Mouse (Mus musculus): Measurements from ENCODE around the gene Snta1. TPM values are rescaled to one million over a fixed set of nuclear protein-coding genes. Genes with fewer than 3 reads are reported as not detected.

Gene Snta1
- polyA plus RNA-seq, 1 experiment from 2014 or later = 53.2 TPM

DNA sequence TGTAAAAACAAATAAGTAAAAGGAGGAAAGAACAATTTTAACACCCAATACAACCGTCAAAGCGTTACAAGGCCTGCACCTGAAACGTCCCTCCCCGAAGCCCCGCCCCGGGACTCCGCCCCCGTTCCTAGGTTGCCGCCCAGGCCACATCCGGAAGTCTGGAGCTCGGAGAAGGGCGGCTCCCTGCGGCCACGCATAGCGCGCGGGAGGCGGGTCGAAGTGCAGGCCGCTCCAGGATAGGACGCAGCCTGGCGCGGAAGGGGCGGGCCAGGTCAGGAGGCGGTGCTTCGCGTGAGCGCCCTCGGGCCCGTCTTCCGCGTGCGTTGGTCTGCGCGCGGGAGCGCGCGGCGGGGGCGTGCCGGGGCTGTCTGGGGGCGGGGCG is 28.2 kb upstream of the Snta1 start:
- peak overlapping the region; percentile 97 for H3K27ac ChIP-seq
- H3K4me3 ChIP-seq = peak overlapping the region; percentile 98
- H3K9me3 ChIP-seq (replicated peaks) = no peaks in the 10 kb centered on the region
- no peaks in the 10 kb centered on the region for H3K27me3 ChIP-seq
- WGBS = under 1% methylated on average over 42 of the region's 44 CpGs
- peak; percentile 99 for ATAC-seq (replicated peaks; ENCODE audit: insufficient number of reproducible peaks, insufficient read depth, low FRiP score, low read depth)
- peaks cover 28% of the 10 kb centered on the region for H3K4me1 ChIP-seq (replicated peaks)
- H3K9ac ChIP-seq = peak overlapping the region; percentile 99; the same call in 1 of the 2 replicates
- H3K4me2 ChIP-seq = peak overlapping the region; percentile 59
- H3K36me3 ChIP-seq = no peaks in the 10 kb centered on the region

DNA sequence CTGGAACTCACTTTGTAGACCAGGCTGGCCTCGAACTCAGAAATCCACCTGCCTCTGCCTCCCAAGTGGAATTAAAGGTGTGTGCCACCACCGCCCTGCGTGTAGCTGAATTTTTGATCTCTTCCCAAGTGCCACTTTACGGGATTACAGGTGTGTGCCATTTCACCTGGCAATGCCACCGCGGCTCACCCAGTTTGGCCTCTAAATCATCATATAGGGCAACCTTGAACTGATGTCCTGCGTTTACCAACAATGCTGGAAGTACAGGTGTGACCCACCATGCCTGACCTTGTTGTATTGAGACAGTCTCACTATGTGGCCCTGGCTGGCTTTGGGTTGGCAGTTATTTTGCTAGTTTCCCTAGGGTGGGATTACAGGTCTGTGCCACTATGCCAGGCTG is 26.8 kb upstream of the Snta1 start:
- 92% methylated on average over 7 of the region's 7 CpGs for WGBS

DNA sequence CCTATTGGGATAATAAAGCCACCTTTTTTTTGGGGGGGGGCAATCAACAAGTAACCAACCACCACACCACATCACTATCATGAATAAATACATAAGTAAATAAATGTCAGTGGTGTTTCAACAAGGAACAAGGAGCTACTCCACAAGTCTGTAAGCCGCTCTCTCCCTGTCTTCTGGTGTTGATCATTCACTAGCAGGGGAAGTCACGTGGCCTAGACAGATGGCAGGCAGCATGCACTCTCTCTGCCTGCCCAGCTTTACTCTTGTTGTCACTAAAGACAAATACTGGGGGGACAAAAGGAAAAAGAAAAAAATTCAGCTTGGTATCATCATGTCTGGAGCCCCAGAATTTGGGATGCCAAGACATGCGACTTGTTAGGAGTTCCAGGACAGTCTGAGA is 25.5 kb upstream of the Snta1 start:
- H3K27ac ChIP-seq = no peak overlapping the region
- H3K4me2 ChIP-seq = no peak overlapping the region
- no peaks in the 10 kb centered on the region for H3K36me3 ChIP-seq
- 72% methylated on average over 3 of the region's 3 CpGs for WGBS
- ATAC-seq (replicated peaks; ENCODE audit: insufficient number of reproducible peaks, insufficient read depth, low FRiP score, low read depth) = no peak
- H3K27me3 ChIP-seq = no peaks in the 10 kb centered on the region
- no peaks in the 10 kb centered on the region for H3K9me3 ChIP-seq (replicated peaks)
- H3K4me1 ChIP-seq (replicated peaks) = peaks cover 9% of the 10 kb centered on the region
- H3K4me3 ChIP-seq = no peak overlapping the region
- H3K9ac ChIP-seq = no peak overlapping the region

More for the DNA sequence above, 26.8 kb upstream of the Snta1 start:
- no peak for ATAC-seq (replicated peaks; ENCODE audit: insufficient number of reproducible peaks, insufficient read depth, low FRiP score, low read depth)
- Histone ChIP-seq H3K4me3 (no peak overlapping the region), H3K36me3 (no peaks in the 10 kb centered on the region), H3K4me2 (no peak overlapping the region), H3K9me3 (replicated peaks) (no peaks in the 10 kb centered on the region), H3K27me3 (no peaks in the 10 kb centered on the region), H3K9ac (no peak overlapping the region), H3K27ac (no peak overlapping the region), H3K4me1 (replicated peaks) (peaks cover 22% of the 10 kb centered on the region)

DNA sequence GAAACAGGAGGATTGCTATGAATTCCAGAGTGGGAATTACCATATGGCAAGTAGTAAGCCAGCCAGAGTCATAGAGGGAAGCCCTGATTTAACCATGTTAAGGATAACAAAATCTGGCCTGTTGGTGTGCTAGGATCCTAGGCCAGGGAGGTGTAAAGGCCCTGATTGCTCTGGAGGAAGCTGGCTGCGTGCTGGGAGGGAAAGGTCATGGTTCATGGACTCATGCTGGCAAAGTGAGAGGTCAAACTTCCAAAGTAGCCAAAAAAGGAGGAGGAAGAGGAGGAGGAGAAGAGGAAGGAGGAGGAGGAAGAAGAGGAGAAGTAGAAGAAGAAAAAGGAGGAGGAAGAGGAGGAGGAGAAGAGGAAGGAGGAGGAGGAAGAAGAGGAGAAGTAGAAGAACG is 24.8 kb upstream of the Snta1 start:
- WGBS = 62% methylated on average over 2 of the region's 2 CpGs

DNA sequence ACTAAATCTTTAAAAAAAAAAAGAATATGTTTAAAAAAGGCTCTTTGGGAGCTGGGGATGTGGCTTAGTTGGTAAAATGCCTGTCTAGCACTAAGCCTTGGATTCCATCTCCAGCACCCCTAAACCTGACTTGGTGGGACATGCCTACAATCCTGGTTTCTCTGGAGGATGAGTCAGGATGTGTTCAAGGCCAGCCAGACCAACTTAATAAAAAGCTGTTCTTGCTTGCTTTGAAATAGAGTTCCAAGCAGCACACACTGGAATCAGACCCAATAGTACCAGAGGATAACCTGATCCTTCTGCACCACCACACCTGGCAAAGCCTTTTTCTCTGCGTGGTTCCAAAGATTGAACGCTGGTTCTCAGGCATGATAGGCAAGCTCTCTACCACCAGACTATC is 22.7 kb upstream of the Snta1 start:
- H3K4me3 ChIP-seq = no peak overlapping the region
- 92% methylated on average over 2 of the region's 2 CpGs for WGBS
- no peaks in the 10 kb centered on the region for H3K9me3 ChIP-seq (replicated peaks)
- H3K9ac ChIP-seq = no peak overlapping the region
- no peak overlapping the region for H3K4me2 ChIP-seq
- peaks cover 11% of the 10 kb centered on the region for H3K4me1 ChIP-seq (replicated peaks)
- no peak overlapping the region for H3K27ac ChIP-seq
- H3K36me3 ChIP-seq = no peaks in the 10 kb centered on the region
- ATAC-seq (replicated peaks; ENCODE audit: insufficient number of reproducible peaks, insufficient read depth, low FRiP score, low read depth) = no peak
- H3K27me3 ChIP-seq = no peaks in the 10 kb centered on the region

More for the DNA sequence above, 24.8 kb upstream of the Snta1 start:
- no peaks in the 10 kb centered on the region for H3K27me3 ChIP-seq
- no peak overlapping the region for H3K4me3 ChIP-seq
- H3K27ac ChIP-seq = no peak overlapping the region
- no peak for ATAC-seq (replicated peaks; ENCODE audit: insufficient number of reproducible peaks, insufficient read depth, low FRiP score, low read depth)
- H3K4me1 ChIP-seq (replicated peaks) = peaks cover 9% of the 10 kb centered on the region
- no peak overlapping the region for H3K4me2 ChIP-seq
- H3K36me3 ChIP-seq = no peaks in the 10 kb centered on the region
- no peak overlapping the region for H3K9ac ChIP-seq
- no peaks in the 10 kb centered on the region for H3K9me3 ChIP-seq (replicated peaks)

DNA sequence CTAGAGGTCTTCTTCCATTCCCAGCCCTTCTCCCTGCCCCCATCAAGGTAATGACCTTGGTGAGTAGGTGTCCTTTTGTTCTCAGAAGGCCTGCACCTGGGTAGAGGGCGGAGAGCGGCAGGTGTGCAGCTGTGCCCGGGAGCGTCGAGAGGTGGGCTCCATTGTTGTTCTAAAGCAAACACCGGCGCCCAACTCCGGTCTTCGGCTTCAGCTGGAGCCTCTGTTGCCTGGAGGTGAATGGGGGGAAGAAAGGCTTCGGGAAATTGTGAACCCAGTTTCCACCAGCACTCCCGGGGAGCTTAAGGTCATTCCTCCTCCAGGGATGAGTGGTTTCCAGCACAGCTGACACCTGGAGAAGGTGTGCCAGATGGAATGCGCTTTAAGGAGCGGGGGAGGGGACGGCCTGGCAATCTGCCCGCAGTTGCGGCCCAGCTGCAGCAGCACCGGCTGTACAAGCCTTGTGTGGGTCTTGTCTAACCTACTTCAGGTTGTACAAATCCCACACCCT is 20.0 kb upstream of the Snta1 start:
- WGBS = 27% methylated on average over 17 of the region's 17 CpGs
- Histone ChIP-seq H3K4me3 (no peak overlapping the region), H3K9me3 (replicated peaks) (no peaks in the 10 kb centered on the region), H3K36me3 (no peaks in the 10 kb centered on the region), H3K4me2 (peak overlapping the region; percentile 22), H3K27me3 (no peaks in the 10 kb centered on the region), H3K4me1 (replicated peaks) (peaks cover 11% of the 10 kb centered on the region), H3K27ac (no peak overlapping the region), H3K9ac (no peak overlapping the region)
- ATAC-seq (replicated peaks; ENCODE audit: insufficient number of reproducible peaks, insufficient read depth, low FRiP score, low read depth) = peak; percentile 11; the same call in 1 of the 2 replicates

DNA sequence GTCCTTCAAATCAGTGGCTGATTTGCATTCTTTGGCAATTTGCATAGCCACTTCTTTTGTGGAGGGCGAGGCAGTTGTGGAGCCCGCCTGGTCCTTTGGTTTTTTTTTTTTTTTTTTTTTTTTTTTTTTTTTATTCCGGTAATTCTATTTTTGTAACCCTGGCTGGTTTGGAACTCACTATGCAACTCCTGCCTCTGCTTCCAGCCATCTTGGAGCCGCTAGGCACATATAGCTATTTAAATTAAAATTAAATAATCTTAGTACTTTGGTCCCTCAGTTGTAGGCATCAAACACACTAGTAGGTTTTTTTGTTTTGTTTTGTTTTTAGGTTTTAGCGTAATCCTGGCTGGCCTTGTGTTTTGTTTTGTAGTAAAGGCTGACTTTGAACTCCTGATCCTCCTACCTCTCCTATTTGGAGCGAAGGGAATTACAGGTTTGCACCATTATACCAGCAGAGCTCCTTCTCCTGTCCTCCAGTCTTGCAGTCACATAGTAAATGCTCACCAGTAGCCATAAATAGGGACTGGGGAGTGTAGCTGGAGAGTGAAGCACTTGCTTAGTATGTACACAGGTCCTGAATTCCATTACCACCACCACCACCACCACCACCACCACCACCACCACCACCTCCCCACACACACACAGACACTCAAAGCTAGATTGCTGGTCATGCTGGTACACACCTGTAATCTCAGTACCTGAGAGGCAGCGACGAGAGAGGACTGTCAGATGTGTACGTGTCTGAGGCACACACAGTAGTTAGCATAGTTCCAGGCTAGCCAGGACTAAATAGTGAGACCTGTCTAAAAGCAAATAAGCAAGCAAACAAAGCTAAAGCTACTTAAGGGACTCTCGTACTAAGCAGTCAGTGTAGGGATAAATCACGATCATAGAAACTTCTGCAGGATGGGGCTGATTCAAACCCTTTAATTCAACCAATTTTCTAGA is 19.3 kb upstream of the Snta1 start:
- peak overlapping the region; percentile 69 for H3K9ac ChIP-seq
- no peaks in the 10 kb centered on the region for H3K9me3 ChIP-seq (replicated peaks)
- peak overlapping the region; percentile 69 for H3K27ac ChIP-seq
- no peak; the same call in 1 of the 2 replicates for ATAC-seq (replicated peaks; ENCODE audit: insufficient number of reproducible peaks, insufficient read depth, low FRiP score, low read depth)
- 51% methylated on average over 11 of the region's 11 CpGs for WGBS
- peak overlapping the region; percentile 53 for H3K4me3 ChIP-seq
- peaks cover 11% of the 10 kb centered on the region for H3K4me1 ChIP-seq (replicated peaks)
- H3K4me2 ChIP-seq = peak overlapping the region; percentile 85
- H3K27me3 ChIP-seq = no peaks in the 10 kb centered on the region
- no peaks in the 10 kb centered on the region for H3K36me3 ChIP-seq

DNA sequence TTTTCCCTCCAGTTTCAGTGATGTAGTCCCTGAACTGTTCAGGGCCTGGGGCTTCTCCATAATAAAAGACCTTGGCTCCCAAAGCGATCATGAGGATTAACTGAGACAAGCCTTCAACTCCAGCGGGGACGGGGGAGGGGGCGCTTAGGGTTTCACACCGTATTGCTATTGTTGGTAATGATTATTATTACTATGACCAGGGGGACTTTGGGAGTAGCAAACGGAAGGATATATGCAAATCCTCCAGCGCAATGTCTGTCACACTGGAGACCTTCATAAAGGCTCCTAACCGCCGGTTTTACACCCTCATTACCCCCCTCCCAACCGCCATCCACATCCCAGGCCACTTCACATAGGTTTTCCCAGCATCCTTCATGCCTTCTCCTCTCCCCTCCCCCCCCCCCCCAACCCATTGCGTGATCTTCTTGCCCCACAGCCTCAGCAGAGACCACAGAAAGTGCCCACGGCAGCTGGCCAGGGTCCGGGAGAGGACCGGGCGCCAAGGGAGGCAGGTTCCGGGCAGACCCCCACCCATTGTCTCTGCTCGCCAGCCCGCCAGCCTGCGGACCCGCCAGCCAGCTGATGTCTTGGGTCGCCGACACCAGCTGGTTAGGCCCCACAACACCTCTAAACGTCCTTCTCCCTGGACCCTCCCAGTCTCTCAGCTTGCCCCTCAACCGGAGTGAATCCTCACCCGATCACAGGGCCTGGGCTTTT is 18.4 kb upstream of the Snta1 start:
- ATAC-seq (replicated peaks; ENCODE audit: insufficient number of reproducible peaks, insufficient read depth, low FRiP score, low read depth) = 0 out of 2 replicates have a peak, but pooled peaks have one; percentile 41
- H3K27ac ChIP-seq = peak overlapping the region; percentile 69
- no peaks in the 10 kb centered on the region for H3K36me3 ChIP-seq
- WGBS = 6% methylated on average over 24 of the region's 25 CpGs
- H3K4me3 ChIP-seq = peak overlapping the region; percentile 53
- no peaks in the 10 kb centered on the region for H3K9me3 ChIP-seq (replicated peaks)
- peaks cover 11% of the 10 kb centered on the region for H3K4me1 ChIP-seq (replicated peaks)
- H3K27me3 ChIP-seq = no peaks in the 10 kb centered on the region
- H3K4me2 ChIP-seq = peak overlapping the region; percentile 85
- H3K9ac ChIP-seq = peak overlapping the region; percentile 69

DNA sequence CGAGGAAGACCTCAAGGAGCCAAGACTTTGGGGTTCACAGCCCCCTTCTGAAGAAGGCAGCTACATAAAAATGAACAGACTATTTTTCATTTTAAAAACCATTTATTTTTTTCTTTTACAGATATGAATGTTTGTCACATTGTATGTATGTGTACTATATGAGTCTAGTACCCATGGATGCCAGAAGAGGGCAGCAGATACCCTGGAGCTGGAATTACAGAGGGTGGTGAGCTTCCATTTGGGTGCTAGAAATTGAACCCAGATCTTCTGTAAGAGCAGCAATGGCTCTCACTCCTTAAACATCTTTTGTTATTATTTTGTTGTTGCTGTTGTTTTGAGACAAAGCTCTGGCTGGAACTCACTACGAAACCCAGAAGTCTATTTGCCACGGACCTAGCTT is 17.6 kb upstream of the Snta1 start:
- H3K27ac ChIP-seq = no peak overlapping the region
- no peak overlapping the region for H3K4me2 ChIP-seq
- WGBS = 86% methylated on average over 3 of the region's 3 CpGs
- no peak for ATAC-seq (replicated peaks; ENCODE audit: insufficient number of reproducible peaks, insufficient read depth, low FRiP score, low read depth)
- no peaks in the 10 kb centered on the region for H3K9me3 ChIP-seq (replicated peaks)
- H3K4me3 ChIP-seq = no peak overlapping the region
- peaks cover 11% of the 10 kb centered on the region for H3K4me1 ChIP-seq (replicated peaks)
- H3K27me3 ChIP-seq = no peaks in the 10 kb centered on the region
- H3K36me3 ChIP-seq = no peaks in the 10 kb centered on the region
- H3K9ac ChIP-seq = no peak overlapping the region

DNA sequence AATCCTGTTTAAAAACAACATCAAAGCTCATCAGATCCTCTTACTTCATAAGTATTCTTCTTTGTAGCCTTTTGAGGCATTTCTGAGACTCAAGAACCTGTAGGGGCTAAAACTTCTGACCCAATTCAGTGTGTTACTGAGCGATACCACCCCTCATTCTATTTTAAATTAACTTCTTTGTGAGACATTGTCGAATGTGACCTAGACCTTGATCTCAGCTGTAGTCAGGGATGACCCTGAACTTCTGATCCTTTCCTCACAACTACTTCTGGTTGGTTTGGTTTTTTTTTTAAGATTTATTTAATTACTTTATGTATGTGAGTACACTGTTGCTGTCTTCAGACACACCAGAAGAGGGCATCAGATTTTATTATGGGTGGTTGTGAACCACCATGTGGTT is 15.6 kb upstream of the Snta1 start:
- H3K4me1 ChIP-seq (replicated peaks) = peaks cover 11% of the 10 kb centered on the region
- H3K9ac ChIP-seq = no peak overlapping the region
- H3K4me3 ChIP-seq = no peak overlapping the region
- no peak overlapping the region for H3K27ac ChIP-seq
- H3K27me3 ChIP-seq = no peaks in the 10 kb centered on the region
- 82% methylated on average over 2 of the region's 2 CpGs for WGBS
- ATAC-seq (replicated peaks; ENCODE audit: insufficient number of reproducible peaks, insufficient read depth, low FRiP score, low read depth) = no peak
- H3K36me3 ChIP-seq = no peaks in the 10 kb centered on the region
- no peak overlapping the region for H3K4me2 ChIP-seq
- H3K9me3 ChIP-seq (replicated peaks) = no peaks in the 10 kb centered on the region

DNA sequence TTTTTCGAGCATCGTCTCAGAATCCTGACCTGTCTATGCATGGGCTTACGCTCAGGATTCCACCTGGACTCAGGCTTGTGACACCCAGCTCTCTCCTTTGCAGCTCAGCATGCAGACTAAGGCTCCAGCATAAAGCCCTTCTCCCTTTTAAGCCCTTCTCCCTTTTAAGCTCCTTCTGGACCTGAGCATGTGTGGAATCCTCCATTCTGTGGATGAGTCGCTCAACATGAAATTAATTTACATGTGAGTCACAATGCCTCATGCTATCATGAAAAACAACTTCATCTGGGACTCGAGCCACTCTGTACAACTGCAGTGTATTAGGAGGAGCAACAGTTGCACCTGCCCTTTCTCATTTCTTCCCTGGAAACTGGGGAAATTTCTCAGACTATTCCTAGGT is 14.3 kb upstream of the Snta1 start:
- WGBS = 74% methylated on average over 5 of the region's 5 CpGs
- ATAC-seq (replicated peaks; ENCODE audit: insufficient number of reproducible peaks, insufficient read depth, low FRiP score, low read depth) = no peak
- no peaks in the 10 kb centered on the region for H3K36me3 ChIP-seq
- H3K27me3 ChIP-seq = no peaks in the 10 kb centered on the region
- H3K27ac ChIP-seq = no peak overlapping the region
- no peaks in the 10 kb centered on the region for H3K9me3 ChIP-seq (replicated peaks)
- H3K4me3 ChIP-seq = no peak overlapping the region
- no peak overlapping the region for H3K9ac ChIP-seq
- H3K4me2 ChIP-seq = no peak overlapping the region
- H3K4me1 ChIP-seq (replicated peaks) = peaks cover 4% of the 10 kb centered on the region
